Mouse (Mus musculus): ENCODE measurements around the gene Gid4.

GRCm38 (mm10) chr11:60495692-60496091, 78.7 kb downstream of the Gid4 start:
- TF ChIP-seq USF1 (IDR thresholded peaks at IDR 0.05; ENCODE audit: low read depth), result no peak
- TF ChIP-seq MAX (IDR thresholded peaks at IDR 0.05; ENCODE audit: low read depth), result no peak
- TF ChIP-seq POLR2A (IDR thresholded peaks at IDR 0.05; ENCODE audit: insufficient read length, low read depth), result no peak
- TF ChIP-seq E2F4 (IDR thresholded peaks at IDR 0.05; ENCODE audit: insufficient read depth), result no peak
- no peak for TF ChIP-seq MYOG (IDR thresholded peaks at IDR 0.05; ENCODE audit: control insufficient read depth in 1 of 3, insufficient read depth in 1 of 3, insufficient read length in 2 of 3, low read depth in 2 of 3)
- no peak for TF ChIP-seq CEBPB (IDR thresholded peaks at IDR 0.05; ENCODE audit: insufficient read depth, poor library complexity, severe bottlenecking)
- TF ChIP-seq POLR2AphosphoS2 (IDR thresholded peaks at IDR 0.05; ENCODE audit: insufficient read length, low read depth), result no peak
- TF ChIP-seq TCF12 (IDR thresholded peaks at IDR 0.05; ENCODE audit: insufficient read depth, poor library complexity, severe bottlenecking), result no peak
- TF ChIP-seq MYOD1 (IDR thresholded peaks at IDR 0.05; ENCODE audit: control insufficient read depth in 1 of 3, insufficient read length in 2 of 3, low read depth in 2 of 3), result no peak
- no peak for TF ChIP-seq TCF3 (IDR thresholded peaks at IDR 0.05; ENCODE audit: insufficient read length, low read depth)
- no peak for TF ChIP-seq REST (IDR thresholded peaks at IDR 0.05; ENCODE audit: insufficient read depth, insufficient read length)
